Mouse (Mus musculus): ENCODE measurements at regions not wholly inside any gene's neighbourhood (a gene's known extent, or its start where the extent isn't known, plus 50 kb on each side); places are given as distances from the start of the nearest gene placed in this dataset.

GRCm38 (mm10) chr16:90569826-90570225, 157.4 kb downstream of the Mis18a start:
- no peaks in the 10 kb centered on the region for H3K27me3 ChIP-seq (ENCODE audit: control insufficient read depth, insufficient read depth, low read length)
- H3K4me3 ChIP-seq (ENCODE audit: control insufficient read depth, low read depth, low read length) = no peak overlapping the region
- no peaks in the 10 kb centered on the region for H3K4me1 ChIP-seq (ENCODE audit: control insufficient read depth, insufficient read depth, low read length)
- H3K27ac ChIP-seq (ENCODE audit: control insufficient read depth, insufficient read depth, low read depth, low read length) = no peak overlapping the region
- no peaks in the 10 kb centered on the region for H3K36me3 ChIP-seq (ENCODE audit: control insufficient read depth, insufficient read depth, low read length)
- TF ChIP-seq CTCF (IDR thresholded peaks at IDR 0.05; ENCODE audit: control insufficient read depth, insufficient read depth, insufficient replicate concordance, low read depth, low read length) = no peak
- TF ChIP-seq POLR2A (IDR thresholded peaks at IDR 0.05; ENCODE audit: control insufficient read depth, low read depth, low read length) = no peak

- no peak for TF ChIP-seq POLR2A (IDR thresholded peaks at IDR 0.05; ENCODE audit: control insufficient read depth, low read depth, low read length)
- TF ChIP-seq CTCF (IDR thresholded peaks at IDR 0.05; ENCODE audit: control insufficient read depth, insufficient read depth, insufficient replicate concordance, low read depth, low read length) = no peak
- H3K27ac ChIP-seq (ENCODE audit: control insufficient read depth, insufficient read depth, low read depth, low read length) = no peak overlapping the region
- H3K36me3 ChIP-seq (ENCODE audit: control insufficient read depth, insufficient read depth, low read length) = no peaks in the 10 kb centered on the region
- no peaks in the 10 kb centered on the region for H3K27me3 ChIP-seq (ENCODE audit: control insufficient read depth, insufficient read depth, low read length)
- no peak overlapping the region for H3K4me3 ChIP-seq (ENCODE audit: control insufficient read depth, low read depth, low read length)
- H3K4me1 ChIP-seq (ENCODE audit: control insufficient read depth, insufficient read depth, low read length) = no peaks in the 10 kb centered on the region
Observed at GRCm38 (mm10) chr16:90565182-90565581, 162.0 kb downstream of the Mis18a start.

- H3K27ac ChIP-seq (ENCODE audit: control insufficient read depth, insufficient read depth, low read depth, low read length) = no peak overlapping the region
- no peak overlapping the region for H3K4me3 ChIP-seq (ENCODE audit: control insufficient read depth, low read depth, low read length)
- H3K36me3 ChIP-seq (ENCODE audit: control insufficient read depth, insufficient read depth, low read length) = no peaks in the 10 kb centered on the region
- TF ChIP-seq CTCF (IDR thresholded peaks at IDR 0.05; ENCODE audit: control insufficient read depth, insufficient read depth, insufficient replicate concordance, low read depth, low read length) = no peak
- TF ChIP-seq POLR2A (IDR thresholded peaks at IDR 0.05; ENCODE audit: control insufficient read depth, low read depth, low read length) = no peak
- H3K27me3 ChIP-seq (ENCODE audit: control insufficient read depth, insufficient read depth, low read length) = no peaks in the 10 kb centered on the region
- H3K4me1 ChIP-seq (ENCODE audit: control insufficient read depth, insufficient read depth, low read length) = no peaks in the 10 kb centered on the region
Observed at GRCm38 (mm10) chr16:90553120-90553519, 167.3 kb downstream of the Hunk start.

- Histone ChIP-seq H3K27me3 (ENCODE audit: control insufficient read depth, insufficient read depth, low read length) (no peaks in the 10 kb centered on the region), H3K36me3 (ENCODE audit: control insufficient read depth, insufficient read depth, low read length) (no peaks in the 10 kb centered on the region), H3K4me1 (ENCODE audit: control insufficient read depth, insufficient read depth, low read length) (no peaks in the 10 kb centered on the region), H3K27ac (ENCODE audit: control insufficient read depth, insufficient read depth, low read depth, low read length) (no peak overlapping the region), H3K4me3 (ENCODE audit: control insufficient read depth, low read depth, low read length) (no peak overlapping the region)
- TF ChIP-seq POLR2A (IDR thresholded peaks at IDR 0.05; ENCODE audit: control insufficient read depth, low read depth, low read length) = no peak
- TF ChIP-seq CTCF (IDR thresholded peaks at IDR 0.05; ENCODE audit: control insufficient read depth, insufficient read depth, insufficient replicate concordance, low read depth, low read length) = no peak
Observed at GRCm38 (mm10) chr16:90551041-90551440, 165.2 kb downstream of the Hunk start.

- H3K36me3 ChIP-seq (ENCODE audit: control insufficient read depth, insufficient read depth, low read length) = no peaks in the 10 kb centered on the region
- no peaks in the 10 kb centered on the region for H3K4me1 ChIP-seq (ENCODE audit: control insufficient read depth, insufficient read depth, low read length)
- no peaks in the 10 kb centered on the region for H3K27me3 ChIP-seq (ENCODE audit: control insufficient read depth, insufficient read depth, low read length)
- TF ChIP-seq POLR2A (IDR thresholded peaks at IDR 0.05; ENCODE audit: control insufficient read depth, low read depth, low read length) = no peak
- TF ChIP-seq CTCF (IDR thresholded peaks at IDR 0.05; ENCODE audit: control insufficient read depth, insufficient read depth, insufficient replicate concordance, low read depth, low read length) = no peak
- H3K4me3 ChIP-seq (ENCODE audit: control insufficient read depth, low read depth, low read length) = no peak overlapping the region
- H3K27ac ChIP-seq (ENCODE audit: control insufficient read depth, insufficient read depth, low read depth, low read length) = no peak overlapping the region
Observed at GRCm38 (mm10) chr16:90550058-90550795, 164.4 kb downstream of the Hunk start.
